ENCODE assay signal across 7 mouse cellular contexts in the genomic region with DNA sequence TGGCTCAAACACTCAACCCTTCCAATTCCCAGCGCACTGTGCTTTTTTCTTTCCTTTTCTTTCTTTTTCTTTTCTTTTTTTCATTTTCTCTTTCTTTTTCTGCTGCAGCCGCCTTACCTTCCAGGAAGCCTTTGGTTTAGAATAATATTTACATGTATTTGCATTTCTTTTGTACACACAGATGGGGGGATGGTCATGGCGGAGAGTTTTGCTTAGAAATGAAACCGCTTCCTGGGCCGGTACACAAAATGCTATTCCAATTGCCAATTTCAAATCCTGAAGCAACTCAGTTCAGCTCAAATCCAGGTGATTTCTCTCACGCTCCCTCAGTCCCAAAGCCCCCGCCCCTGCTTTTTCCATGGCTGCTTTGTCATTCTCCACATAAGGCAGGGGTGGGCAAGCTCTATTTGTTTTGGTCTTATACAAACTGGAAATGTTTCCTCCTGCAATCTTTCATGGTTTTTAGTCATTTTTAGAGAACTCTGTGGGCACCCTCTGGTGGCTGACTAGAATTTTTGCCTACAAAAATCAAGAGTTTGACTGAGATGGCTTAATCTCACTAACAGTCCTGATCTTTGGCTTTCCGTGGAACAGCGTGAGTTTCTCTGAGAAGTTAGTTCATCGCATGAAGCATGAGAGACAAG.
A peak's percentile ranks its signal among the peaks of the same experiment; 100 is the strongest.
DNase-seq lines count a peak whose midpoint lies in the region.

No protein-coding gene starts in this region.

- peak overlapping the region; percentile 80; the same call in 1 of the 2 replicates for H3K27ac ChIP-seq in embryonic facial prominence, embryonic 10.5 days (replicated peaks)

- H3K4me3 ChIP-seq in embryonic facial prominence, embryonic 10.5 days: no peak overlapping the region

- H3K36me3 ChIP-seq in embryonic facial prominence, embryonic 10.5 days (replicated peaks): no peaks in the 10 kb centered on the region

- peaks cover 25% of the 10 kb centered on the region for H3K4me1 ChIP-seq in embryonic facial prominence, embryonic 10.5 days

- intact Hi-C loops in left cerebral cortex, postnatal 14 days (cut with DNase I): loop anchor here (1.0 to 5.0 kb wide), 2 partner anchors 151 to 255 kb away; a partner anchor contains a TSS

- no peaks in the 10 kb centered on the region for H3K27me3 ChIP-seq in embryonic facial prominence, embryonic 10.5 days (replicated peaks; ENCODE audit: low read depth, poor library complexity, severe bottlenecking)

- H3K9me3 ChIP-seq in embryonic facial prominence, embryonic 10.5 days: no peaks in the 10 kb centered on the region

- 84% methylated on average over 10 of the region's 10 CpGs for WGBS in embryonic facial prominence, embryonic 10.5 days

- peak; percentile 44 for DNase-seq in testis, postnatal 10 days (ENCODE audit: low spot score)
- no peak for DNase-seq in testis, postnatal 14 days (ENCODE audit: low spot score)
- peak; percentile 20 for DNase-seq in embryonic facial prominence, embryonic 10.5 days (ENCODE audit: low spot score)
- peak; percentile 82 for DNase-seq in induced T-regulatory cell, adult 2 months (ENCODE audit: low read depth)
- DNase-seq in left cerebral cortex, postnatal 14 days (ENCODE audit: low spot score in 2 of 2): peak; percentile 30 to 44
- peak; percentile 35 for DNase-seq in right cerebral cortex, postnatal 25 days
- no peak for DNase-seq in urinary bladder, adult 2 months (ENCODE audit: low spot score)

Comparison
In these comparisons a context has a peak if more than half of its experiments do, and no peak if none do; other contexts are left out.
1. DNase-seq: peak in testis, postnatal 10 days (single experiment), embryonic facial prominence, embryonic 10.5 days (single experiment), induced T-regulatory cell, adult 2 months (single experiment), left cerebral cortex, postnatal 14 days (2 of 2) and right cerebral cortex, postnatal 25 days (single experiment); none in testis, postnatal 14 days (single experiment) and urinary bladder, adult 2 months (single experiment).